Mouse (Mus musculus): ENCODE measurements at regions not wholly inside any gene's neighbourhood (a gene's known extent, or its start where the extent isn't known, plus 50 kb on each side); places are given as distances from the start of the nearest gene placed in this dataset.

DNA sequence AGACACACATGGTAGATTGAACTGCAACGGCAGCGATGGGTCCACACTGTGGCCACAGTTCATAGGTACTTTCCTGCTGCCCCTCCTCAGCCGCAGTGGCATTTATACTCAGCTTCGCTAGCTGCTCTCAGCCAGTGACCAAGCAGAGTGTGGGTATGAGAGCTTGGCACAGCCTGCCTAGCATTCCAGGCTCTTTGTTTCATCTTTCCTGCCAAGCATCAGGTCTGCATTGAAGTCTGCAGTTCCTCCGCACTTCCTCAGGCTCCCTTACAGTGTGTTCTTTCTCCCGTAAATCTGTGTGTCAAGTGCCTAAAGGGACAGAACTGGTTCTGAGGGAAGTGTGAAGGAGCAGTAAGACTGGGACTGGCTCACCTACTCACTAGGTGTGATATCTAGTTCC lies 194.6 kb upstream of the Daam1 start:
- TF ChIP-seq CTCF (IDR thresholded peaks at IDR 0.05; ENCODE audit: low read depth, low read length), result no peak
- TF ChIP-seq GATA1 (IDR thresholded peaks at IDR 0.05; ENCODE audit: borderline replicate concordance, low read length), result no peak
